Mouse (Mus musculus) embryo, embryonic 11.5 days (tissue): ENCODE measurements around the gene Atf6b.

ENCODE experiments used
- DNase-seq: peaks from one replicate; pipeline ENCODE4 v3.0.0-alpha.2; 2012; ENCODE audit warnings: low read depth, low spot score

Gene Atf6b

DNA sequence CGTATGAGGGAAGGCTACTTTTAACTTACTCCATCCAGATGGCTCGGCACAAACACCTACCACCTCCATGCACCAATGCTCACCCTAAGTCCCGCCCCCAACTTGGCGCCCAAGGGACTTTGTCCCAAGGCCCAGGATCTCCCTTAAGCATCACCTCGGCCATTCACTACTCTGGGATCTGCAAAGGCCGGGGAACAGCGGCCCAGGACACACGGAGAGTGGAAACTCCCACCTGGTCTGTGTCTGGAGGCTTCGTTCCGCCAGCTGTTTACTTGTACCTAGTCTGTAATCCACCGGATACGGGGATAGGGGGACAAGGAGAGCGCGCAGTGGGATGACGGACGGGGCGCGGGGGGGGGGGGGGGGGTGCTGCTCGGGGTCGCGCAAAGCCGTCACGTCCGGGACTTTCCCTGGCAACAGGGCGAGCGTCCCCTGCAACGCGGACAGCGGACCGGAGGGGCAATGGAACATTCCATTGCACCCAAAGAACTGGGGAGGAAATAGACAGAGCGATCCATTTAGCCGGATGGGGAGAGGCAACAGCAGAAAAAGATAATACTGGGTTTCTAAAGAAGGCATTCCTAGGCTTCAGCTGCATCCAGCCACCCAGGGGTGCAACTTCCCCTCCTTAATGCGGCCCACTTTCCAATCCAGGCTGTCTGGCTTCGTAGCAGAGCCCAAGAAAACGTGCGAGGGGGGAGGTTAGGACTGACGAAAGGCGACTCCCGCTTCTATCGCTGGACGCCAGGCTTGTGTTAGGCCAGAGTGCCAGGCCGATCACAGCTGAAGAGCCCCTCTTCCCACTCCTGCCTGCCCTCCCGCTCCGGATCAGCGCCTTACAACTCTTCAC lies 19.6 kb upstream of the Atf6b start:
- peak; percentile 81 for DNase-seq

DNA sequence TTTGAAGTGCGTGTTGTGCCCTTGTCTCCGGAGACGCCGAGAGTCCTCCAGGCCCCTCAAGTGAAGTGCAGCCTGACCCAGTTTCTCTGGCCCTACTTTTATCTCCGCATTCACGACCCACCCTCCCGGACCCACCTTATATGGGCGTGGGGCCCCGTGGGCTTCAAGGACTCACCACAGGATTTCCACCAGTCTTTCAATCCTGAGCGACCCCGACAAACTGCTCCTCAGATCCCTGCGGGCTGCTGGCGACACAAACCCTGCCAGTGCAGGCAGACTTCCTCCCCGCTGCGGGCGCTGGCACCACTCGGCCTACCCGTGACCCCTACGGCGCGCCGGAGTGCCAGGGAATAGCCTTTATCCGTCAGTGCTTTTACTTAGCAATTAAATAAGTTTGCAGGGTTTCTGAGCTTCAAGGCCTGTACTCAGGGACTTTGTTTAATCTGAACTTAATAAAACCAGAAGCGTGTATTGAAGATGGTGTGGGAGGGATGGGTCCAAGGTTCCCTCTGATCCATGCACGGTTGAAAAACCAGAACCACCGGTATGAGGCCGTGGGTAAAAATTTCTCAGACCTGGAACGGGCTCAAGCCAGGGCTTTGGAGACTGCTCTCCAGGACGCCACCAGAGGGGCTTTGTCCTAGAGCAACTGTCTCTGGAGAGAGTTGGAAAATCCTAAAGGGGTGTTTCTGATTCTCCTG lies 18.9 kb upstream of the Atf6b start, which contains the start of gene Ppt2:
Ppt2 (minus strand) TSS at position 568 of the 701 bp plus-strand sequence.
- no peak for DNase-seq

DNA sequence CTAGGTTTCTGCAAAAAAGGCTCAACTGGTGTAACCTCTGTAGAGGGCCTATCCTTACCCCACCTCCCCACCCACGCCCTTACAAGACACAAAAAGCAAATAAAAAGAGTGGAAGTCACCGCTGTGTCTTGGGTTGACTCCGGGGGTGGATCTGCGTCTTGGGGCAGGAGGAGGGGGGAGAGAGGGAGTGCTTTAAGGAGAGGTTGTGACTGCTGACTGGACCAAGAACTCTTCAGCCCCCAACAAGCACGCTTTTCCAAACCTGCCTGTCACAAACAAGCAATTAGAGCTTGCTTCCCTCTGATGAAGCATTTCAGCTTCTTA lies 18.3 kb upstream of the Atf6b start:
- DNase-seq, result no peak

DNA sequence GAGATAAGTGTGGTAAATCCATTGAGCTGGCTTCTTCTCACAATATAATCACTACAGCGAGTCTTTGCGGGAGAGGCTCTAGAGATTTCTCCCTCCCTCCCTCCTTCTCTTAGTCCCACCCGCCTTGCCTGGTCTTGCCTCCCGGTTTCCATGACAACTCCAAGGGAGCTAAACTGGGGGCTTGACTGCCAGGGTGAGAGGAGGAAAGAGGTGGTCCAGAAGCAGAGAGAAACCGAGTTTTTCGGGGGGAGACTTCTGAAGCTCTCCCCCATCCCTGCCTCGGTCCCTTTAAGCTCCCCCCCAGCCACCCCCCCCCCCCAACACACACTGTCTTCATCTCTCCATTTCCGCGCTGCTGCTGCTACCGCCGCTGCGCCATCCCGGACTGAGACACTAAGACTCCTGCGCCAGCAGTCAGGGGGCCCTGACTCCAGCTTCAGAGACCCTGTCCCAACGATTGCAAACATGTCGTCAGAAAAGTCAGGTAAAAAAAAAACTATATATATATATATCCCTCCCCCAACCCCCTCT lies 17.7 kb upstream of the Atf6b start, which contains the start of gene Prrt1:
Prrt1 (plus strand) TSS at position 313 of the 531 bp plus-strand sequence.
- DNase-seq, result no peak

DNA sequence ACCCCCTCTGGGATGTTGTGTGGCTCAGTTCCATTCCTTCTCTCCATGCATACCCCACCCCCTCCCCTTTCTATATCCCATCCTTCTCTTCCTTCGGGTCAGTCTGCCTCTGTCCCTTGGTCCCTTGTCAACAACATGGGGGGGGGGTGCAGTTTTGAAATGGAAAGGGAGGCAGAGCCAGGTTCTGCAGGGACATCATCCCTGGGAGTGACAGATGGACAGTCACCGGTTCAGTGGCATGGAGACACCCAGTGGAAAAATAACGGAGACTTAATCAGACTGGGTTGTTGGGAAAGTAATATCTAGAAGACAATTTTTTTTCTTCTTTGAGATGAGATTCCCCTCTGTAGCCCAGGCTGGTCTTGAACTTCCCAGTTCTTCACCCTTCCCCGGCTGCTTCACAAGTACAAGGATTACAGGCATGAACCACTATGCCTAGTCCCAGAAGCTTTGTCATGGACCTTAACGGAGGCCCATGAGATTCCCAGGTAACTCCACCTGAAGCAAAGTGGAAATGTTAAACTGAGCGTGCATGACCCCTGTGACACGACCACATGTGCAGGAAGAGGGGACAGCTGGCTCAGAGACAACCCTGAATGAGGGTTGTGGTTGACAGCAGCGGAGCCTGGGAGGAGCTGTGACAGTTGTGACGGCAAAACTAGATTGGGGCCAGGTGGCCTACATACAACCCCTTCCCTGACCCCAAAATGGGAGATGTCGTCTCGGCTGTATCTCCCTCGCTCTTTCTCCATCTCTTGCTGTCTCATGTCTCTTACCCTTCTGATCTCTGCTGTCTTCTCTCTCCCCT lies 16.9 kb upstream of the Atf6b start:
- DNase-seq, result no peak

DNA sequence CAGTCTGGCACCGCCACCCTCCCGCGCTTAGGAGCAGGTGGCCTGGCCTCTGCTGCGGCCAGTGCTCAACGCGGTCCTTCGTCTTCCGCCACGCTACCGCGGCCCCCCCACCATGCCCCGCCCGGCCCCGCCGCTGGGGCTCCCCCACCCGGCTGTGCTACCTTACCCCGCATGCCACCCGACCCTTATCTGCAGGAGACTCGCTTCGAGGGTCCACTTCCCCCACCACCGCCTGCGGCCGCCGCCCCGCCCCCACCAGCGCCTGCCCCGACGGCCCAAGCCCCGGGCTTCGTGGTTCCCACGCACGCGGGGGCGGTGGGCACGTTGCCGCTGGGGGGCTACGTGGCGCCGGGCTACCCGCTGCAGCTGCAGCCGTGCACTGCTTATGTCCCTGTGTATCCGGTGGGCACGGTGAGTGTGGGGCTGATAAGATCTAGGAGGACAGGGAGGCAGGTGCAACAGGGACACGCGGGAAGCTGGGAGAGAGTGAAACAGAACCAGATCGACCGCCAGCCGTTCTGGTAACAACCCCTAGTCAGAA lies 16.1 kb upstream of the Atf6b start:
- DNase-seq, result no peak

DNA sequence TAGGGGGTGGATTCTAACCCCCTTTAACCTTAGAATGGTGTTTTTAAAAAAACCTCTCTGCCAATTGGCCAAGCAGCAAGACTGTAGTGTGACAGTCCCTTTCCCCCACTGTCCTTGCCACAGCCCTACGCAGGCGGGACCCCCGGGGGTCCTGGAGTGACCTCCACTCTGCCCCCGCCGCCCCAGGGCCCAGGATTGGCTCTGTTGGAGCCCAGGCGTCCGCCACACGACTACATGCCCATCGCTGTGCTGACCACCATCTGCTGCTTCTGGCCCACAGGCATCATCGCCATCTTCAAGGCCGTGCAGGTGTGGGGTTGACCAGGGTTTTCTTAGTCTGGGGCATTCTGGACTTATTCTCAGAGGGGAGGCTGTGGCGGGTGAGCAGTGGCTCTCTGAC lies 15.3 kb upstream of the Atf6b start:
- DNase-seq, result no peak

DNA sequence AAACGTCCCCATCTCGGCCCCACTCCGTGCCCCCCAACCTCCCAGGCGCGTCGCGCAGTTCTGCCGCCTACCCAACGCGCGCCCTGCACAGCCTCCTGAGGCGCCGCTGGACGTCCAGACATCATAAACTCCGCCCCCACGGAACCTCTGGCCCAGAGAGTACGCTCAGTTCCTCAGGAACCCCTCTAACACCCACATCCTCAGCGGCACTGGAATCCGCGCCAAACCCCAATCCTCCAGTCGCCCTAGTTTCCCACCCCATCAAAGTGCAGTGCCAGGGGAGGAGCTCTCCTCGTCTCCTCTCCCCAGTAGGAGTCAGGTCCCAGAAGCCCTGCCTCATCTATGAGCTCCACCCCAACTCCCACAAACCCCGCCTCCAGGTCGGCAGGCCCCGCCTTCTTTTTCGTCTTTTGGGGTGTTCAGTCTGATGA lies 14.7 kb upstream of the Atf6b start:
- DNase-seq, result no peak

DNA sequence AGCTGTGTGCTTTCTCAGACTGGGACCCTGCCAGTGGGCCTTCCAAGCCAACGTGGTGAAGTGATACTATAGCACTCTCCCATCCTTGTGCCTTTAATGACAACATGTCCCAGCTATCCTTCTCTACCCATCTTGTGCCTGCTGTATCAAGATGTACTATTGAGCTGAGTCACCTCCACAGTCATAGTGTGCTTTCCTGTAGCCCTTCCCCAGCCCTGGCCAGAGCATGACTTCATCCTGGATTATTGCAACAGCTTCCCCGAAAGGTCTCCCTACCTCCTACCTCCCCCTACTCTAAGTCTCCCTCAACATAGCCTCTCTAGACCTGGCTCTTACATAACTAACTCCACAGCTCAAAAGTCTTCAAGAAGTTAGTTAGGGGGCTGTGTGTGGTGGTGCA lies 11.3 kb upstream of the Atf6b start:
- DNase-seq, result no peak

DNA sequence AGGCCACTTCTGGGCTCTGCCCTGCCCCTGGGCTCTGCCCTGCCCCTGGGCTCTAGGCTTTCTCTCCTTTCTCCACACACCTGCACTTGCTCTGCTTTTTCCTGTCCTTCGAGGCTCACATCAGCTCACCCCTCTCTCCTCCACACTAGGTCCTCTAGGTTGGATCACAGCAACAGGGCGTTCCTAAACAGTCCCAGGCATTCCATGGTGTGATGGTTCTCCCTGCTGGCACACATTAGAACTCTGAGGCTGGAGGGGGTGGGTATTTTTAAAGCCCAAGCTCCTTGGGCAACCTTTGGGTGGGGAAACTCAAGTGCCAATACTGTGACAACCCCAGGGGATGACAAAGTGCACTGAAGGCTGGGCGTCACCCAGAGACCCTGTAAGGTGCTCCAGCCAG lies 9.5 kb upstream of the Atf6b start:
- no peak for DNase-seq

DNA sequence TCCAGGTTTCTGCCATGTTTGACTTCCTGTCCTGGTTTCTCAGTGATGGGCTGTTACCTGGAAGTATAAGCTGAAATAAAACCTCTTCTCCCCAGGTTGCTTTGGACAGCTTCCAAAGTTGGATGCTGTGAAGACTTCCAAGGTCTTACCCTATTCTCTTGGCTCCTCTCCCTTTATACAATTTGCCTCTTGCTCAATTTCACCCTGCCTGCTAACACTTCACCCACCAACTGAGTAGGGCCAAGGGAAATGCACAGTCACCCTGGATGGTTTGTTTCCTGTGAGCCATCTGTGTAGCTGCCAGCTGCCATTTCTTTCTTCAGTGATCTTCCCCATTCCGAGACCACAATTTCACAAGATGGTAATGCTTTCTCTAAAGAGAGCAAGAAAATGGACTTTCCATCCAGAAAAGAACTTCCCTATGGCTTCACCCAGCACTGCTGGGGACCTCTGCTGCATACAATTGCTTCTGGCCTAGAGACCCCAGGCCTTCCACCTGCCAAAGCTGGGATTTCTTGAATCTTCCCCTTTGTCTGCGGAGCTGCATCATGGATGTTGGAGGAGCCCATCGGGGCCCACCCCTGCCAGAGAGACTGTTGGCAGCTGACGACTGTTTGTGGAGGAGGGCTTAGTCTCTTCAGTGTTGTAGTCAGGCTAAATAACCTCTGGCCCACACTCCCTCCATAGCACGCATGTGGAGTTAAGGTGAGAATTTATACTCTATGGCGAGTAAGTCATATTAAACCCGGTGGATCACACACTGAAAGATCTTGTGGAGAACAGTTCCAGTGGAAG lies 7.3 kb upstream of the Atf6b start:
- no peak for DNase-seq

DNA sequence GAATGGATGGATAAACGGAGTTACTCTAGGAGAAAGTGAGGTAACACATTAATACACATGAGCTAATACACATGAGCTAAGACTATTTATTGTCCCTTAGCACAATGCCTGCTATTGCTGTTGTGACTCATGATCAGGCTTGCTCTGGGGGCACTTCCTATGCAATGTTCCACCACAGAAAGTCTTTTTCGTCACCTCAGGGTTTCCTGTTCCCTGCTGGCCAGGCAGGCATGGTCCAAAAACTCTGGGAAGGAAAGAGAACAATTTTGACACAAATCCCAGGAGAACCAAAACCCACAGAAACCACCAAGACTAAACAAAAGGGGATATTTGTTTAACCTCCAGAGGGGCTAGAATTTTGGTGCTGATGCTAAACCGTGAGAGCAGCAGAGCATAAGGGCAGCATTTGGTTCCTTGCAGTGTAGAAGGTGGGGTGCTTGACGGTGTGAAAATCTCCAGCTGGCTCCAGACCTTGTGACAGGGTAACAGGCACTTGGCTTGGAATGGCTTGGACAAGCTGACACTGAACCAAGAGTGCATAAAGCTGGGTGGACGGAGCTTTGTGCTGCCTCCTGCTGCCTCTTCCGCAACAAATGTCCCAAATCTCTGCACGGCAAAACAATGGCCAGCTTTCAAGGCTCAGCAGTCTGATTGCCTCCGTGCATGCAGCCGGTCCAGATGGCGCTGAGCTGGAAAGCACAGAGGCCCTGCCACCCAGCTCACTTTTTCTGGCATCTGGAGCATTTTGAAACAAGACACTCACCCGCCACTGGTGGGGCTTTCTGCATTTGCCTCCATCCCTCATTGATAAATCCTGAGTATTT lies 6.0 kb upstream of the Atf6b start:
- no peak for DNase-seq

DNA sequence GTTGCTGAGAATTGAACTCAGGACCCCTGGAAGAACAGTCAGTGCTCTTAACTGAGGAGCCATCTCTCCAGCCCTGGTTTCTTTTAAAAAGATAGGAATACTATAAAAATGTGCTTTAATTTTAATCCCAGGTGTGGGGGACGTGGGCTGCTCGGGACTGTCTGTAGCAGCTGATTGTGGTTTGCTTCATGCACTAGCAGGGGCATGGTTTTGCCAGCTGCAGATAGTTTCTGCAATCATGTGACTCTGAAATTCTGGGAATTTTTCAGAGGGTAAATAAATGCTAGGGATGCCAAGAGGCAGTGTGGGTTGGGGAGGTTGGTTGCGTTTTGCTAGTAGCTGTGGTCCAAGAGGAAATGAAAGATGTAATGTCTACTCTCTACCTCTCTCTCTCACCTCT lies 5.0 kb upstream of the Atf6b start:
- no peak for DNase-seq

DNA sequence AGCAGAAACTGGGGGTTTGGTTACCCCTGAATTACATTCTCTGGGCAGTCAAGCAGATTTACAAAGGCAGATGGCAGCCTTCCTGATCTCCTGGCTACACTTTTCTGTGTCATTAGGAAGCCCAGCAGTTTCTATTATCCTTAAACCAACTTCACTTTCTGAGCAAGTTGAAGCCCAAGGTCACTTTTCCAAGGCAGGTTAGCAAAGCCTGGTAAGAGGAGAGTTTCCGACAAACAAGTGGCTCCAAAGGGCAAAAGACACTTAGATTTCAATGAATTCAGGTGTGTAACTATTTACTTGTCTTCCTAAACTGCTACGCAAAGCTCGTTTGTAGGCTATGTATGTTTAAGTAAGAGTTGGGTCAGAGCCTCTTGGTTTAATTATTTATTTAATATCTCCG lies 3.6 kb upstream of the Atf6b start:
- DNase-seq, result no peak

DNA sequence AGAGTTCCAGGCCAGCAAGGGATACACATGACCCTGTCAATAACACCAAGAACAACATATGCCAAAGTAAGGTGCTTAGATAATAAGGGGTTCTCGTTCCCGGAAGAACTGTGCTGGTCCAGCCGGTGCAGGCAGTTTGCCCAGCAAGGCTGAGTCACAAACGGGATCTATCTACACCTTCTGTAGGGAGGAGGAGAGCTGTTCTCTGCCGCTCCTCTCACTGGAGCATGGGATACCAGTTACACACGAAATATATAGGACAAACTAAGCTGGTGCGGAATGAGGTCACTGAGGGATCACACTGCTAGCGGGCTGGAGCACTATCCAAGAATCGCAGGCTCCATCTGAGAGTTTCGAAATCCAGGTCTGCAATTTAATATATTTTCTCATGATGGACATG lies 3.0 kb upstream of the Atf6b start:
- no peak for DNase-seq

DNA sequence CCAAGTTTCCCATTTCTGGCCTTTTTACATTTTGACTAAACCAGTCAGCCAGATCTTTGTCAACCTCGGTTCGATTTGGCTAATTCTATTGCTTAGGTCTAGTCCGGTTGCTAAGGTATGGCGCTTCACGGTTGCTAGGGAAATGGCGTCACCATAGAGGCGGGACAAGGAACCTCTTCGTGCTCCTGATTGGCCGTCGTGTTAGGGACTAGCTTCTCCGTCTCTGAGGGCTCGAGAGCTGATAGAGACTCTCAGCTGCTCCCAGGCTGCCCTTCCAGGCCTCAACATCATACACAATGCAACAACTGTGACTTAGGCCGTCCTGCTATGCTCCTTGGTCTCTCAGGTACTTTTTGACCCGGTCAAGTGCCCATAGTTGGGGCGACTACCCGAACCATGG lies 2.3 kb upstream of the Atf6b start, which contains the start of gene Fkbpl:
Fkbpl (plus strand) TSS at position 157 of the 400 bp plus-strand sequence.
- peak; percentile 94 for DNase-seq

DNA sequence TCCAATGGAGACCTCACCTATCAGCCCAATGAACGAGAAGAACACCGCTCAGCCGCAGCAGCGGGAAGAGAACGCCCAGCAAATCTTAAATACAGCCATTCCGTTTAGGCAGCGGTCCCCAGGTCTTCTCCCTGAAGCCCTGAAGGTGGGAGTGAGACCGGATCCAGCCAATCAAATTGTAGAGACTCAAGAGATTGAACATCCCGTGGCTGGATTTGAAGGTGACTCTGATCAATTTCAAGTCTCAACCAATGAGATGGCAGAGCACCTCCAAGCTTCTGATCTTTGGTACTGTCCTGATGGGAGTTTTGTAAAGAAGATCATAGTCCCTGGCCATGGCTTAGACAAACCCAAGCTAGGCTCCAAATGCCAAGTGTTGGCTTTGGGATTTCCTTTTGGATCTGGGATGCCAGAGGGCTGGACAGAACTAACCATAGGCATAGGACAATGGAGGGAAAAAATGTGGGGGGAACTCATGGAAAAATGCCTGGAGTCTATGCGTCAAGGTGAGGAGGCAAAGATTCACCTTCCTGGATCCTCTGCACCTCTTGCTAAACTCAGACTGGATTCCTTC lies 1.6 kb upstream of the Atf6b start:
- no peak for DNase-seq

DNA sequence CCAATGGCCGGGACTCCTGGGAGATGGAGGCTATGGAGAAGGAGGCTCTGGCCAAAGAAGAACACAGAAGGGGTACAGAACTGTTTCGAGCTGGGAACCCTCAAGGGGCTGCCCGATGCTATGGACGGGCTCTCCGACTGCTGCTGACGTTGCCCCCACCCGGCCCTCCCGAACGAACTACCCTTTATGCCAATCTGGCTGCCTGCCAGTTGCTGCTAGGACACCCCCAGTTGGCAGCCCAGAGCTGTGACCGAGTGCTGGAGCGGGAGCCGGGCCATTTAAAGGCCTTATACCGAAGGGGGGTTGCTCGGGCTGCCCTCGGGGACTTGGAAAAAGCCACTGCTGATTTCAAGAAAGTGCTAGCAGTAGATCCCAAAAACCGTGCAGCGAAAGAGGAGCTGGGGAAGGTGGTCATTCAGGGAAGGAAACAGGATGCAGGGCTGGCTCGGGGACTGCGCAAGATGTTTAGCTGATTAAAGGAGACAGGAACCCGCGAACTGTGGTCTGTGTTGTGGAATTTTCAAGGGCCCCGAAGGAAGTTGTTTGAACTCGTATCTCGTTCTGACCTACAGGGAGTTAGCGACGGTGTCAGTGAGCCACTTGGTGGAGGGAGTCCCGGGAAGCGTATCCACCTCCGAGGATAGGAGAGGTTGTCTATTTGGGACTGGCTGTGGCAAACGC lies 975 bp upstream of the Atf6b start:
- no peak for DNase-seq
